Mouse (Mus musculus) intestine, postnatal 0 days (tissue): Measurements from ENCODE around the gene Csdc2. TPM values are rescaled to one million over a fixed set of nuclear protein-coding genes. Genes with fewer than 3 reads are reported as not detected.

Source experiments
- ATAC-seq: fragments of 200-750 bp; cut with Nextera tagmentation; 2 replicates; pipeline ENCODE4 v1.8.0; 2017; ENCODE audit warnings: mild to moderate bottlenecking, moderate TSS enrichment, moderate library complexity
- H3K27ac ChIP-seq: fragments of 300-500 bp; sonication (generic); 2 replicates; pipeline ENCODE4 v1.5.1; 2014; ENCODE audit warnings: mild to moderate bottlenecking, low read depth, low read length, moderate library complexity
- H3K27me3 ChIP-seq: fragments of 300-500 bp; sonication (generic); replicated peaks from 2 replicates; pipeline ENCODE4 v1.6.1; 2014; ENCODE audit warnings: low read length, mixed read lengths; ENCODE audit not compliant: control insufficient read depth, insufficient read depth
- H3K36me3 ChIP-seq: fragments of 300-500 bp; sonication (generic); 2 replicates; pipeline ENCODE4 v1.6.1; 2014; ENCODE audit warnings: mild to moderate bottlenecking, moderate library complexity; ENCODE audit not compliant: control insufficient read depth, insufficient read depth
- H3K4me1 ChIP-seq: fragments of 300-500 bp; sonication (generic); replicated peaks from 2 replicates; pipeline ENCODE4 v1.6.1; 2014; ENCODE audit warnings: antibody characterized with exemption, low read length, mixed read lengths; ENCODE audit not compliant: control insufficient read depth, insufficient read depth
- H3K4me2 ChIP-seq: fragments of 300-500 bp; sonication (generic); replicated peaks from 2 replicates; pipeline ENCODE4 v1.6.1; 2014; ENCODE audit warnings: low read depth, mild to moderate bottlenecking, moderate library complexity
- H3K4me3 ChIP-seq: fragments of 300-500 bp; sonication (generic); 2 replicates; pipeline ENCODE4 v1.5.1; 2014; ENCODE audit warnings: low read depth, low read length
- H3K9ac ChIP-seq: fragments of 300-500 bp; sonication (generic); 2 replicates; pipeline ENCODE4 v1.6.1; 2014; ENCODE audit warnings: mild to moderate bottlenecking, low read depth, low read length
- H3K9me3 ChIP-seq: fragments of 300-500 bp; sonication (generic); 2 replicates; pipeline ENCODE4 v1.6.1; 2016; ENCODE audit warnings: mixed run types; ENCODE audit not compliant: control insufficient read depth
- CTCF ChIP-seq: sonication (generic); IDR thresholded peaks from 2 replicates; pipeline ENCODE4 v1.5.1; 2016; ENCODE audit warnings: low read depth, mild to moderate bottlenecking, control low read depth, antibody characterized with exemption, moderate library complexity
- WGBS: fragments of 180-500 bp; shearing (Covaris S2); extraction: QIAGEN DNeasy Blood & Tissue Kit; methylation state at CpG from one replicate; pipeline ENCODE4 v1.1.7; 2014; 5-methylcytosine and 5-hydroxymethylcytosine counted together
- polyA plus RNA-seq: library from polyadenylated mRNA; unstranded; fragments of >200 nt; fragmentation: Nextera tagmentation; extraction: Ambion mirVana; gene quantifications from 2 replicates; pipeline ENCODE4 v1.2.1, GENCODE M21; 2015

Csdc2 gene
- polyA plus RNA-seq = 4.4 and 4.9 TPM in 2 replicates

DNA sequence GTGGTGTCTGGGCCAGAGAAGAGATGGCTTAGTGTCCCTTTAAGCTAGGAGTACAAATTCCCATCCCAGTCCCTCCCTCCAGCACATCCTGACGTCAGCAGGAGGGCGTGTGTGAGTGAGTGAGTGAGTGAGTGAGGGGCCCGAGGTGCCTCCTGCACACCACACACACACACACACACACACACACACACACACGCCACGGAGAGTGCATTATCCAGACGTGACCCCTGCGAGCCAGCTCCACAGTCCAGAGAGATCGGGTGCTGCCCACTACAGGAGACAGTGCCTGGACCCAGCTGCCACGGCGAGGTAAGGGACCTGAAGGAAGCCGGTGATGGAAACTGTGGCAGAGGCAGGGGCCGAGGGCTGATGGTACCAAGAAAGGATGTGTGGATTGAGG, at the start of gene Csdc2:
TSS of gene Csdc2 (plus strand) at position 81 of the 400 bp plus-strand sequence.
- Histone ChIP-seq H3K9me3 (no peaks in the 10 kb centered on the region), H3K9ac (peak within 1 kb of the TSS; percentile 11), H3K4me2 (peak within 1 kb of the TSS; percentile 62), H3K27me3 (peaks cover 13% of the 10 kb centered on the region; the same call in 1 of the 2 replicates), H3K4me1 (0 out of 2 replicates have a peak, but pooled peaks cover 2% of the 10 kb centered on the region), H3K36me3 (no peaks in the 10 kb centered on the region), H3K4me3 (peak within 1 kb of the TSS; percentile 35), H3K27ac (peak within 1 kb of the TSS; percentile 28; the same call in 1 of the 2 replicates)
- peak; percentile 20; the same call in 1 of the 2 replicates for ATAC-seq
- peak; percentile 38; the same call in 1 of the 2 replicates for TF ChIP-seq CTCF
- under 1% methylated on average over 12 of the region's 12 CpGs for WGBS

DNA sequence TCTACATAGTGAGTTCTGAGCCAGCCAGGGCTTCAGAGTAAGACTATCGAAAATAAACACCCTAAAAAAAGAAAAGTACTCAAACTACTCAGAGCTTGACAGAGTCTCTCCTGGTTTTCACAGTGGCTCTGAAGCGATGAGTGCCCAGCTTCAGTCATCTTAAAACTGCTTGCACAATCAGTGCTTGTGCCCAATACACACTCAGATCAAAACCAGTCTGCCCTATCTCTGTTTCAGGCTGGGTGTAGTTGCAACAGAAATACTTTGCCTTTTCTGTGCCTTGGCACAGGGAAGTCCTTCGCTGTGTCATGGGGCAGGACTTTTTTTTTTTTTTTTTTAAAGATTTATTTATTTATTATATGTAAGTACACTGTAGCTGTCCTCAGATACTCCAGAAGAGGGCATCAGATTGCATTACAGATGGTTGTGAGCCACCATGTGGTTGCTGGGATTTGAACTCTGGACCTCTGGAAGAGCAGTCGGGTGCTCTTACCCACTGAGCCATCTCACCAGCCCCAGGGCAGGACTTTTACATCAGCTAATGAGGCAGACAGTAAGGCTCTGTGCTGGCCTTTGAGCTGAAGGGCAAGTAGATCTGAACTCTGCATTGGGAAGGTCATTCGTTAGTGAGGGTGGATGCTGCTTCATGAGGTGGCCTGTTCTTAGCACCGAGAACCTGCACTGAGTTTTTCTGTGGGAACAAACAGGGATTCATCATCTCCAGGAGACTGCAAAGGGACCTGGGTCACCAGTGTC, 49.6 kb upstream of the Csdc2 start:
- no peak overlapping the region for H3K4me2 ChIP-seq
- WGBS = 81% methylated on average over 6 of the region's 6 CpGs
- peaks cover 38% of the 10 kb centered on the region for H3K36me3 ChIP-seq
- no peak overlapping the region for H3K9ac ChIP-seq
- H3K27ac ChIP-seq = no peak overlapping the region
- H3K27me3 ChIP-seq = no peaks in the 10 kb centered on the region
- H3K4me1 ChIP-seq = no peaks in the 10 kb centered on the region
- H3K4me3 ChIP-seq = no peak overlapping the region
- TF ChIP-seq CTCF = no peak
- H3K9me3 ChIP-seq = no peaks in the 10 kb centered on the region
- ATAC-seq = no peak

DNA sequence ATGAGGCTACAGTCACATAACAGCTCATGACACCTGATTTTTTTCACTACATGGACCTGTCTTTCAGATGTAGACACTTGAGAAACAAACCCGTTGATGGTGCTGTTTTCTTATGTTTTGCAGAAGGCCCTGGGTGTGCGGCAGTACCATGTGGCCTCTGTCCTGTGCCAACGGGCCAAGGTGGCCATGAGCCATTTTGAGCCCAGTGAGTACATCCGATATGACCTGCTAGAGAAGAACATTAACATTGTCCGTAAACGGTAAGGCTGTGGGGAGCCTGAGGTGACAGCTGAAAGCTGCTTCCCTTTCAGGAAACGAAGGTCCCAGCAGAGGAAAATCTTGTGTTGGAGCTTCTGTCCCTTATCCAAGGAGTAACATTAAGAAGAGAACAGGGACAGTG, 47.4 kb upstream of the Csdc2 start:
- WGBS = 94% methylated on average over 7 of the region's 7 CpGs

GRCm38 (mm10) chr15:81891140-81891802, 45.3 kb upstream of the Csdc2 start:
- 86% methylated on average over 7 of the region's 7 CpGs for WGBS
- Histone ChIP-seq H3K27ac (no peak overlapping the region), H3K4me2 (no peak overlapping the region), H3K36me3 (peaks cover 53% of the 10 kb centered on the region), H3K9me3 (no peaks in the 10 kb centered on the region), H3K27me3 (no peaks in the 10 kb centered on the region), H3K4me1 (no peaks in the 10 kb centered on the region), H3K9ac (no peak overlapping the region), H3K4me3 (no peak overlapping the region)
- TF ChIP-seq CTCF = no peak
- no peak for ATAC-seq

More for the DNA sequence above, 47.4 kb upstream of the Csdc2 start:
- Histone ChIP-seq H3K9me3 (no peaks in the 10 kb centered on the region), H3K9ac (no peak overlapping the region), H3K4me2 (no peak overlapping the region), H3K4me1 (no peaks in the 10 kb centered on the region), H3K27ac (no peak overlapping the region), H3K4me3 (no peak overlapping the region), H3K27me3 (no peaks in the 10 kb centered on the region), H3K36me3 (peaks cover 39% of the 10 kb centered on the region)
- no peak for TF ChIP-seq CTCF
- ATAC-seq = no peak

- WGBS = 73% methylated on average over 8 of the region's 8 CpGs
- H3K36me3 ChIP-seq = peaks cover 59% of the 10 kb centered on the region
- TF ChIP-seq CTCF = no peak
Measured at GRCm38 (mm10) chr15:81891822-81892580, 44.6 kb upstream of the Csdc2 start.

GRCm38 (mm10) chr15:81894002-81894401, 42.6 kb upstream of the Csdc2 start:
- no peaks in the 10 kb centered on the region; the same call in 1 of the 2 replicates for H3K4me1 ChIP-seq
- no peak for TF ChIP-seq CTCF
- 45% methylated on average over 1 of the region's 1 CpGs for WGBS
- H3K27ac ChIP-seq = peak overlapping the region; percentile 68
- no peak overlapping the region for H3K9ac ChIP-seq
- H3K27me3 ChIP-seq = no peaks in the 10 kb centered on the region
- H3K36me3 ChIP-seq = peaks cover 55% of the 10 kb centered on the region
- no peak overlapping the region for H3K4me2 ChIP-seq
- H3K9me3 ChIP-seq = no peaks in the 10 kb centered on the region
- no peak overlapping the region for H3K4me3 ChIP-seq
- peak; percentile 62 for ATAC-seq

More at GRCm38 (mm10) chr15:81891822-81892580, 44.6 kb upstream of the Csdc2 start:
- peak; percentile 34; the same call in 1 of the 2 replicates for ATAC-seq
- H3K9ac ChIP-seq = no peak overlapping the region
- no peaks in the 10 kb centered on the region for H3K27me3 ChIP-seq
- no peak overlapping the region for H3K27ac ChIP-seq
- no peaks in the 10 kb centered on the region; the same call in 1 of the 2 replicates for H3K4me1 ChIP-seq
- no peak overlapping the region for H3K4me2 ChIP-seq
- no peaks in the 10 kb centered on the region for H3K9me3 ChIP-seq
- H3K4me3 ChIP-seq = no peak overlapping the region
